Mouse (Mus musculus): ENCODE measurements around the gene Gm45015. TPM values are rescaled to one million over a fixed set of nuclear protein-coding genes. Genes with fewer than 3 reads are reported as not detected.
"Not testable (repeated sequence)": the region's sequence is repeated elsewhere in the genome, so short reads cannot be mapped to it uniquely, and the experiment has no call there.

Gene Gm45015
- total and polyA plus RNA-seq, 2 experiments from 2014 or later, result not detected

DNA sequence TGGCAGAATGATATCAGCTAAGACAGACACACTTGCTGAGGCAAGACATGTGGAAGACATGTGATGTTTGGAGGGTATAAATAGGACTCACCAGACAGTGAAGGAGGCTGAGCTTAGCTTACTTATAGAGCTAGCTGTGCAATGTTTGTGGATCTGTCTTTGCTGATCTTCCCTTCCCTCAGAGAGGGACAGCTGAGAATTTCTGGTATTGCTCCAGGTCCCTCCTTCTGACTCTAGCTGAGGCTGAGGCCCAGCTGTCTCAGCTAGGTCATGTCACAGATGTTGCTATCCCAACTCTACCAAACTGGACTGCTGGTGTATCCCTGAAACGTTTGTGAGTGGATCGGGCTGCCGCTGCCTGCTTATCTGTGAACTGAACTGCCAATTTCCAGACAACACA is 15.6 kb downstream of the Gm45015 start:
- Histone ChIP-seq H3K9ac (no peak overlapping the region), H3K4me1 (ENCODE audit: insufficient read depth) (no peaks in the 10 kb centered on the region), H3K27ac (ENCODE audit: low read depth, low read length) (no peak overlapping the region), H3K27me3 (ENCODE audit: insufficient read depth, low read length) (no peaks in the 10 kb centered on the region), H3K4me3 (ENCODE audit: low read depth, low read length) (no peak overlapping the region), H3K9me3 (ENCODE audit: low read length) (no peaks in the 10 kb centered on the region), H3K4me2 (ENCODE audit: low read depth) (no peak overlapping the region), H3K36me3 (ENCODE audit: insufficient read depth) (no peaks in the 10 kb centered on the region)
- DNase-seq (no peak), ATAC-seq (no peak)
- WGBS, result 80% methylated on average over 3 of the region's 3 CpGs
- TF ChIP-seq CTCF (IDR thresholded peaks at IDR 0.05; ENCODE audit: low read depth), result no peak

DNA sequence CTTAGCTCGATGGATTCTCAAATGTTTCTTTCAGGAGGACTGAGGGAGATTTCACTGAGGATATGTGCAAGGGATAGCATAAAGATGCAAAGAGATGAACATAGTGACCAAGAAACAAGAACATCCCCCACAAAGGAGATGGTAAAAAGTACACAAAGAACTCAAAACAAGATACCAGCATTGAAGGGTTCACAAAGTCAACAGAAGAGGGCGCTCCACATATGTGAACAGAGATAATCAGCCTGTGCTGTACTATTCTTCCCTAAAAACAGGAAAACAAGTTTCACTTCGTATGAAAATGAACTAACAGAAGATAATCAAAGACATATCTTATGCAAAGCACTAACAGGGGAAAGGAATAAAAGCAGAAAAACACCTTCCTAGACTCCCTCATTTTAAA is 24.1 kb downstream of the Gm45015 start:
- Histone ChIP-seq H3K36me3 (ENCODE audit: insufficient read depth) (no peaks in the 10 kb centered on the region), H3K27me3 (ENCODE audit: insufficient read depth, low read length) (no peaks in the 10 kb centered on the region), H3K9me3 (ENCODE audit: low read length) (no peaks in the 10 kb centered on the region), H3K4me1 (ENCODE audit: insufficient read depth) (no peaks in the 10 kb centered on the region), H3K9ac (no peak overlapping the region), H3K27ac (ENCODE audit: low read depth, low read length) (no peak overlapping the region), H3K4me3 (ENCODE audit: low read depth, low read length) (no peak overlapping the region), H3K4me2 (ENCODE audit: low read depth) (no peak overlapping the region)
- 0 out of 2 replicates have a peak, but pooled peaks have one; percentile 29 for ATAC-seq
- WGBS, result 36% methylated on average over 3 of the region's 3 CpGs
- TF ChIP-seq CTCF (IDR thresholded peaks at IDR 0.05; ENCODE audit: low read depth), result peak; percentile 58
- DNase-seq, result peak; percentile 34

DNA sequence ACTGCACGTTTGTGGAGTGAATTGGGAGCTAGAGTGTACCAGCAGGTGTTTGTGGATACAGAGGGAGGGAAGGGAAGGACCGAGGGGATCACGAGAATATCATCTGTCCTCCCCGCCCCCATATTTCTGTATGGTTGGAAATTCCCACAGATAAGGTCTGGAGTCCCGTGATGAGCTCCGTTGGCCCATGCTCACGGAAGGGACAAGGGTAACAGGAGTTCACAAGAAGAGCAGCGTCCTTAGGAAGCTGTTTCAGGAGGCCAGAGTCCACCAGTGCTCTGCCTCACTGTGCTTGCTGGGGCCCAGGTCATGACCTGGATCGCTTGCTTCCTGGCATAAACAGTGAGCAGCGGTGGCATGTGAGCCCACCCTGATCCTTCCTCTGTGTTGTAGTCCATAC is 40.9 kb downstream of the Gm45015 start:
- ATAC-seq; H3K4me1 ChIP-seq (ENCODE audit: insufficient read depth); H3K9me3 ChIP-seq (ENCODE audit: low read length); H3K9ac ChIP-seq; H3K27ac ChIP-seq (ENCODE audit: low read depth, low read length); H3K4me2 ChIP-seq (ENCODE audit: low read depth); H3K4me3 ChIP-seq (ENCODE audit: low read depth, low read length); DNase-seq; H3K36me3 ChIP-seq (ENCODE audit: insufficient read depth); H3K27me3 ChIP-seq (ENCODE audit: insufficient read depth, low read length): not testable (repeated sequence)
- 79% methylated on average over 8 of the region's 10 CpGs for WGBS

GRCm38 (mm10) chrX:73292876-73293275 is 43.8 kb downstream of the Gm45015 start, which contains the start of the genes Xlr5a and Xlr5c:
Gene Xlr5a (minus strand): TSS chrX:73292976.
Gene Xlr5c (minus strand): TSS chrX:73292976.
- not testable (repeated sequence) for H3K4me2 ChIP-seq (ENCODE audit: low read depth); H3K9me3 ChIP-seq (ENCODE audit: low read length); H3K27me3 ChIP-seq (ENCODE audit: insufficient read depth, low read length); H3K36me3 ChIP-seq (ENCODE audit: insufficient read depth); H3K4me3 ChIP-seq (ENCODE audit: low read depth, low read length); H3K27ac ChIP-seq (ENCODE audit: low read depth, low read length); H3K9ac ChIP-seq; ATAC-seq; H3K4me1 ChIP-seq (ENCODE audit: insufficient read depth); DNase-seq
- WGBS, result 95% methylated on average over 13 of the region's 17 CpGs

Other genes starting within 250 kb of the Gm45015 start
- gene Xlr3a, start 239.7 kb downstream of the Gm45015 start, total RNA-seq (2014; rRNA removed), result 2.3 and 2.7 TPM in 2 replicates
- gene Xlr3a, start 239.7 kb downstream of the Gm45015 start, polyA plus RNA-seq (2015; fragmentation: Nextera tagmentation; extraction: Ambion mirVana), result 1.7 and 1.9 TPM in 2 replicates
- gene Gm14685, start 219.8 kb downstream of the Gm45015 start, total RNA-seq (2014; rRNA removed), result 0.77 and 2.0 TPM in 2 replicates
- gene Gm14685, start 219.8 kb downstream of the Gm45015 start, polyA plus RNA-seq (2015; fragmentation: Nextera tagmentation; extraction: Ambion mirVana), result 0.73 and 0.77 TPM in 2 replicates
- gene Xlr5b, start 188.0 kb downstream of the Gm45015 start, total RNA-seq (2014; rRNA removed), result not detected in 2 replicates
- not detected in 2 replicates for gene Xlr5b, start 188.0 kb downstream of the Gm45015 start, polyA plus RNA-seq (2015; fragmentation: Nextera tagmentation; extraction: Ambion mirVana)
- 0.95 and 1.3 TPM in 2 replicates for gene DXBay18, start 187.4 kb downstream of the Gm45015 start, total RNA-seq (2014; rRNA removed)
- 0.30 and 0.99 TPM in 2 replicates for gene DXBay18, start 187.4 kb downstream of the Gm45015 start, polyA plus RNA-seq (2015; fragmentation: Nextera tagmentation; extraction: Ambion mirVana)
- gene Spin2d, start 159.9 kb downstream of the Gm45015 start, total RNA-seq (2014; rRNA removed), result not detected in 2 replicates
- gene Spin2d, start 159.9 kb downstream of the Gm45015 start, polyA plus RNA-seq (2015; fragmentation: Nextera tagmentation; extraction: Ambion mirVana), result not detected in 2 replicates
- gene Xlr3b, start 144.6 kb downstream of the Gm45015 start, total RNA-seq (2014; rRNA removed), result 4.9 and 5.3 TPM in 2 replicates
- 5.1 and 10.8 TPM in 2 replicates for gene Xlr3b, start 144.6 kb downstream of the Gm45015 start, polyA plus RNA-seq (2015; fragmentation: Nextera tagmentation; extraction: Ambion mirVana)
- gene Xlr4b, start 122.5 kb downstream of the Gm45015 start, total RNA-seq (2014; rRNA removed), result 0.31 TPM in 1 of 2 replicates, not detected in the other
- gene Xlr4b, start 122.5 kb downstream of the Gm45015 start, polyA plus RNA-seq (2015; fragmentation: Nextera tagmentation; extraction: Ambion mirVana), result 0.17 and 0.79 TPM in 2 replicates
- gene F8a, start 108.5 kb downstream of the Gm45015 start, total RNA-seq (2014; rRNA removed), result 20.5 and 23.7 TPM in 2 replicates
- 33.0 and 34.3 TPM in 2 replicates for gene F8a, start 108.5 kb downstream of the Gm45015 start, polyA plus RNA-seq (2015; fragmentation: Nextera tagmentation; extraction: Ambion mirVana)
- gene Xlr4c, start 93.7 kb downstream of the Gm45015 start, total RNA-seq (2014; rRNA removed), result not detected in 2 replicates
- gene Xlr4c, start 93.7 kb downstream of the Gm45015 start, polyA plus RNA-seq (2015; fragmentation: Nextera tagmentation; extraction: Ambion mirVana), result 0.35 TPM in 1 of 2 replicates, not detected in the other
- gene Xlr3c, start 71.5 kb downstream of the Gm45015 start, total RNA-seq (2014; rRNA removed), result not detected in 2 replicates
- gene Xlr3c, start 71.5 kb downstream of the Gm45015 start, polyA plus RNA-seq (2015; fragmentation: Nextera tagmentation; extraction: Ambion mirVana), result 0.11 TPM in 1 of 2 replicates, not detected in the other
- gene Xlr5a, start 43.9 kb downstream of the Gm45015 start, total RNA-seq (2014; rRNA removed), result not detected in 2 replicates
- not detected in 2 replicates for gene Xlr5a, start 43.9 kb downstream of the Gm45015 start, polyA plus RNA-seq (2015; fragmentation: Nextera tagmentation; extraction: Ambion mirVana)
- not detected in 2 replicates for gene Xlr5c, start 43.9 kb downstream of the Gm45015 start, total RNA-seq (2014; rRNA removed)
- not detected in 2 replicates for gene Xlr5c, start 43.9 kb downstream of the Gm45015 start, polyA plus RNA-seq (2015; fragmentation: Nextera tagmentation; extraction: Ambion mirVana)
- gene Zfp275, start 5.8 kb upstream of the Gm45015 start, total RNA-seq (2014; rRNA removed), result 24.6 and 32.3 TPM in 2 replicates
- gene Zfp275, start 5.8 kb upstream of the Gm45015 start, polyA plus RNA-seq (2015; fragmentation: Nextera tagmentation; extraction: Ambion mirVana), result 3.7 and 5.2 TPM in 2 replicates
- 0.19 TPM in 1 of 2 replicates, not detected in the other for gene Gm18336, start 61.9 kb upstream of the Gm45015 start, total RNA-seq (2014; rRNA removed)
- gene Gm18336, start 61.9 kb upstream of the Gm45015 start, polyA plus RNA-seq (2015; fragmentation: Nextera tagmentation; extraction: Ambion mirVana), result 0.07 TPM in 1 of 2 replicates, not detected in the other
- 2.3 and 4.0 TPM in 2 replicates for gene Zfp92, start 74.3 kb upstream of the Gm45015 start, total RNA-seq (2014; rRNA removed)
- gene Zfp92, start 74.3 kb upstream of the Gm45015 start, polyA plus RNA-seq (2015; fragmentation: Nextera tagmentation; extraction: Ambion mirVana), result 0.54 and 0.80 TPM in 2 replicates
- not detected in 2 replicates for gene Trex2, start 98.5 kb upstream of the Gm45015 start, total RNA-seq (2014; rRNA removed)
- gene Trex2, start 98.5 kb upstream of the Gm45015 start, polyA plus RNA-seq (2015; fragmentation: Nextera tagmentation; extraction: Ambion mirVana), result not detected in 2 replicates
- gene Haus7, start 122.2 kb upstream of the Gm45015 start, total RNA-seq (2014; rRNA removed), result 25.3 and 33.2 TPM in 2 replicates
- 50.3 and 60.8 TPM in 2 replicates for gene Haus7, start 122.2 kb upstream of the Gm45015 start, polyA plus RNA-seq (2015; fragmentation: Nextera tagmentation; extraction: Ambion mirVana)
- gene Bgn, start 146.8 kb upstream of the Gm45015 start, total RNA-seq (2014; rRNA removed), result 24.8 and 39.7 TPM in 2 replicates
- 17.7 and 18.3 TPM in 2 replicates for gene Bgn, start 146.8 kb upstream of the Gm45015 start, polyA plus RNA-seq (2015; fragmentation: Nextera tagmentation; extraction: Ambion mirVana)
- 21.4 and 26.0 TPM in 2 replicates for gene Atp2b3, start 166.2 kb upstream of the Gm45015 start, total RNA-seq (2014; rRNA removed)
- gene Atp2b3, start 166.2 kb upstream of the Gm45015 start, polyA plus RNA-seq (2015; fragmentation: Nextera tagmentation; extraction: Ambion mirVana), result 3.9 and 5.5 TPM in 2 replicates

Measured in forebrain, postnatal 0 days (tissue).